Mouse (Mus musculus) G1E (cell line): ENCODE results near the gene Rrp15.

Experiments
- CTCF ChIP-seq: IDR thresholded peaks from 2 replicates; pipeline ENCODE4 v1.5.1; 2012; ENCODE audit warnings: low read depth, low read length, inconsistent platforms, mixed read lengths
- GATA1 ChIP-seq: IDR thresholded peaks from 2 replicates; pipeline ENCODE4 v1.6.1; 2012; ENCODE audit warnings: borderline replicate concordance, low read length, inconsistent platforms, mixed read lengths
- GATA2 ChIP-seq: IDR thresholded peaks from 2 replicates; pipeline ENCODE4 v1.6.1; 2012; ENCODE audit warnings: low read depth, low read length, inconsistent platforms, borderline replicate concordance
- POLR2AphosphoS5 ChIP-seq: IDR thresholded peaks from 2 replicates; pipeline ENCODE4 v1.6.1; 2012; ENCODE audit warnings: low read depth, low read length, inconsistent platforms; ENCODE audit not compliant: insufficient replicate concordance
- TAL1 ChIP-seq: conservative IDR thresholded peaks from 2 replicates; pipeline ENCODE4 v1.6.1; 2012; ENCODE audit warnings: low read depth, low read length, inconsistent platforms, mixed read lengths

GRCm38 (mm10) chr1:186692370-186692769 lies 56.8 kb downstream of the Rrp15 start:
- TF ChIP-seq CTCF (no peak), GATA1 (no peak), POLR2AphosphoS5 (no peak), TAL1 (no peak), GATA2 (no peak)
